Mouse (Mus musculus) small intestine, adult 2 months (tissue): Measurements from ENCODE around the gene Dcakd. TPM values are rescaled to one million over a fixed set of nuclear protein-coding genes. Genes with fewer than 3 reads are reported as not detected.

Experiments used
- H3K27ac ChIP-seq: fragments of 200-500 bp; 2 replicates; pipeline ENCODE4 v1.5.1; 2012; ENCODE audit warnings: low read depth, low read length, control low read depth, inconsistent platforms; ENCODE audit not compliant: insufficient read depth
- H3K27me3 ChIP-seq: fragments of 200-500 bp; 2 replicates; pipeline ENCODE4 v1.6.1; 2012; ENCODE audit warnings: mild to moderate bottlenecking, moderate library complexity, low read length, inconsistent platforms; ENCODE audit not compliant: control insufficient read depth, insufficient read depth
- H3K36me3 ChIP-seq: fragments of 200-500 bp; 2 replicates; pipeline ENCODE4 v1.6.1; 2012; ENCODE audit warnings: mild to moderate bottlenecking, low read length, control low read depth, inconsistent platforms; ENCODE audit not compliant: control insufficient read depth, insufficient read depth
- H3K4me1 ChIP-seq: fragments of 200-500 bp; 2 replicates; pipeline ENCODE4 v1.6.1; 2012; ENCODE audit warnings: low read length, inconsistent platforms, mixed read lengths; ENCODE audit not compliant: control insufficient read depth, insufficient read depth, insufficient read length
- H3K4me3 ChIP-seq: fragments of 200-500 bp; 2 replicates; pipeline ENCODE4 v1.5.1; 2012; ENCODE audit warnings: low read depth, mild to moderate bottlenecking, control low read depth, inconsistent platforms, low read length, moderate library complexity
- CTCF ChIP-seq: fragments of 200-500 bp; IDR thresholded peaks from 2 replicates; pipeline ENCODE4 v1.5.1; 2012; ENCODE audit warnings: low read depth, mild to moderate bottlenecking, control low read depth, inconsistent platforms, low read length, moderate library complexity, mixed read lengths; ENCODE audit not compliant: insufficient replicate concordance, insufficient read length; ENCODE audit errors: extremely low read depth
- POLR2A ChIP-seq: fragments of 200-500 bp; IDR thresholded peaks from 2 replicates; pipeline ENCODE4 v1.6.1; 2012; ENCODE audit warnings: low read depth, mild to moderate bottlenecking, control low read depth, inconsistent platforms, low read length, moderate library complexity
- WGBS: fragments of 180-500 bp; shearing (Covaris S2); methylation state at CpG from one replicate; pipeline ENCODE4 v1.1.7; 2018; 5-methylcytosine and 5-hydroxymethylcytosine counted together
- polyA plus RNA-seq: library from polyadenylated mRNA; depleted of rRNA; stranded (reverse); fragments of >200 nt; gene quantifications from 2 replicates; pipeline ENCODE4 v1.2.3, GENCODE M21; 2012; rRNA removed

Gene Dcakd
- polyA plus RNA-seq, 1 experiment, result 57.7 TPM

DNA sequence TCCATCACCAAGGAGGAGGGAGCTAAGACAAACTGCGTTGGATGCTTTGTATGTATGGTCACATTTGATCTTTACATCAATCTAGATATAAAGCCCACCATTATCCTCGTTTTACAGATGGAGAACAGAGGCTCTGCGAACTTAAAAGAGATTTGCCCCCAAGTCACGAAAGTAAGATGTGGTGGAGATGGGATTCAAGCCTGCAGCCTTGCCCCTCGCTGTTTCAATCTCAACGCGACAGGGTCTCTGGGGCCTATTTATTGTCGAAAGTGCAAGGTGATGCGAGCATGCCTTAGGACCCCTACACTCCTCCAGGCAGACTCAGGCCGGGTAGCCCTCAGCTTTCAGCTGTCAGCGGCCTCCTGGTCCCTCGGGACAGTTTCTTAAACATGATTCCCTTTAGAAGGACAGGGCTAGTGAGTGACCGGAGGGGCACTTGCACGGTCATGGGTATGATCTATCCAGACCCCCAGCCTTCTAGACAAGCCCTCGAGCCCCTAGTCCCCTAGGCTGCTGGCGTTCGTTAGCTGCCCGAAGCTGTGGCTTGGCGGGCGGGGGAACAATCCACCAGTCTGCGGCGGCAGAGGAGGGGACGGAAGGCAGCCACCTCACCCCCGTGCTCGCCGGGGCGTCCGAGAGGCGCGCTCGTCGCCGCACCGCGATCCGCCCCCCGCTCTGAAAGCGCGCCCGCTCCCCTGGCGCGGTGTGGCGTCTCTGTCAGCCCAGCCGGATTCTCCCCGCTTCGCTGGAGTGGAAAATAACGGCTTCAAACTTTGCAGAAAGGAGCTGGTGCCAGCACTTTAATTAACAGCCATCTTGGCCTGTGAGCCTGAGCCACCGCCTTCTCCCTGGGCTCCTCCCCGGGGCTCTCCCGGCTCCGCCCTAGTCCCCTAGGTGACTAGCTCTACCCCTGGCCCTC lies 79.8 kb downstream of the Dcakd start:
- no peaks in the 10 kb centered on the region for H3K36me3 ChIP-seq
- TF ChIP-seq CTCF (no peak), POLR2A (no peak)
- H3K27ac ChIP-seq, result no peak overlapping the region
- peak overlapping the region; percentile 61 for H3K4me3 ChIP-seq
- peaks cover 8% of the 10 kb centered on the region for H3K4me1 ChIP-seq
- 5% methylated on average over 51 of the region's 51 CpGs for WGBS
- peaks cover 49% of the 10 kb centered on the region for H3K27me3 ChIP-seq

DNA sequence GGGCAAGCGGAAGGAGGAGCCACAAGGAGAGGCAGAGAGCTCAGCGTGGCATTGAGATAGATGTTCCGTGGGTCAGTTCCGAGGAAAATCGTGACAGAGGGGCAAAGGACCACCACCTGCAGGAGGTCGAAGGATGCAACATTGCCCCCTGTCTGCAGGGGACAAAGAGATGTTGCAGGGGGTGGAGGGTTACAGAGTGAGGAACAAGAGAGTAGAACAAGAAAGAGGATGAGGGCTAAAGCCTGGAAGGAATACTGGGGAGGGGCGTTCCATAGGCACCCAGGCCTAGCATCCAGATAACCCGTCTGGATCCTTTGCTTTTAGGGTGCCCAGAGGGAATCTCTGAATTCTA lies 81.2 kb downstream of the Dcakd start:
- peak overlapping the region; percentile 52 for H3K4me3 ChIP-seq
- WGBS, result 9% methylated on average over 8 of the region's 8 CpGs
- no peak overlapping the region for H3K27ac ChIP-seq
- H3K27me3 ChIP-seq, result peaks cover 57% of the 10 kb centered on the region
- TF ChIP-seq CTCF, result no peak
- H3K4me1 ChIP-seq, result peaks cover 8% of the 10 kb centered on the region
- no peaks in the 10 kb centered on the region for H3K36me3 ChIP-seq

DNA sequence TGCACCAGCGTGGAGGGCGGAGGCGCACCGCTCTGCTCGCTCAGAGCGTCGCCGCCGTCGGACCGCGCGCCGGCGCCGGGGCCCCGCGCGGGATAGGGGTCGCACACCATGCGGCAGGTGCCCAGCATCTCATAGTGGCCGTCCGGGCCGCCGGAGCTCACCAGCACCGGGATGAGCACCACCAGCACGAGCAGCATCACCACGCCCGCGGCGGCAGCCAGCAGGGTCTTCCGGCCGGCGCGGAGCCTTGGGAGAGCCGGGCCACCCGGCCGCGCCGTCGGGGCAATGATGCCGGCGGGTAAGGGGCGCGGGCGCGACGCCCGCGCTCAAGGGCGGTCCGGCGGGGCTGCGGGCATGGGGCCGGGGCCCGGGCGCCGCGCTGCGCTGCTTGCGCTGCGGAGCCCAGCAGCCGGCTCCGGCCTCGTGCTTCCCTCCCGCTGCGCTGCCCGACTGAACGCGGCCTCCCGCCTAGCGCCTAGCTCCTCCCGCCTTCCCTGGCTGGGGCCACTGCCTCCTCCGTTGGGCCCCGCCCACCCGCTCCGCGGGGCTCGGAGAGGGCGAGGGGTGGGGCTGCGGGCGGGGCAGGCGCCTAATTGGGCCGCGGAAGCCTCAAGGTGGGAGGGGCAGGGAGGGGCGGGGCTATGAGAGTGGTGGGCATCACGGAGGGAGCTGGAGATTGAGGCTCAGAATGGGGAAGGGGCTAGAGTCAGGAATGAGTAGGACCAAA lies 81.7 kb downstream of the Dcakd start, which contains the start of gene C1ql1:
TSS of gene C1ql1 (minus strand) at position 424 of the 727 bp plus-strand sequence.
- H3K27ac ChIP-seq, result no peak within 1 kb of the TSS
- peaks cover 8% of the 10 kb centered on the region for H3K4me1 ChIP-seq
- 2% methylated on average over 86 of the region's 87 CpGs for WGBS
- H3K27me3 ChIP-seq, result peaks cover 57% of the 10 kb centered on the region
- no peaks in the 10 kb centered on the region for H3K36me3 ChIP-seq
- TF ChIP-seq CTCF, result no peak
- no peak for TF ChIP-seq POLR2A
- peak within 1 kb of the TSS; percentile 52 for H3K4me3 ChIP-seq

DNA sequence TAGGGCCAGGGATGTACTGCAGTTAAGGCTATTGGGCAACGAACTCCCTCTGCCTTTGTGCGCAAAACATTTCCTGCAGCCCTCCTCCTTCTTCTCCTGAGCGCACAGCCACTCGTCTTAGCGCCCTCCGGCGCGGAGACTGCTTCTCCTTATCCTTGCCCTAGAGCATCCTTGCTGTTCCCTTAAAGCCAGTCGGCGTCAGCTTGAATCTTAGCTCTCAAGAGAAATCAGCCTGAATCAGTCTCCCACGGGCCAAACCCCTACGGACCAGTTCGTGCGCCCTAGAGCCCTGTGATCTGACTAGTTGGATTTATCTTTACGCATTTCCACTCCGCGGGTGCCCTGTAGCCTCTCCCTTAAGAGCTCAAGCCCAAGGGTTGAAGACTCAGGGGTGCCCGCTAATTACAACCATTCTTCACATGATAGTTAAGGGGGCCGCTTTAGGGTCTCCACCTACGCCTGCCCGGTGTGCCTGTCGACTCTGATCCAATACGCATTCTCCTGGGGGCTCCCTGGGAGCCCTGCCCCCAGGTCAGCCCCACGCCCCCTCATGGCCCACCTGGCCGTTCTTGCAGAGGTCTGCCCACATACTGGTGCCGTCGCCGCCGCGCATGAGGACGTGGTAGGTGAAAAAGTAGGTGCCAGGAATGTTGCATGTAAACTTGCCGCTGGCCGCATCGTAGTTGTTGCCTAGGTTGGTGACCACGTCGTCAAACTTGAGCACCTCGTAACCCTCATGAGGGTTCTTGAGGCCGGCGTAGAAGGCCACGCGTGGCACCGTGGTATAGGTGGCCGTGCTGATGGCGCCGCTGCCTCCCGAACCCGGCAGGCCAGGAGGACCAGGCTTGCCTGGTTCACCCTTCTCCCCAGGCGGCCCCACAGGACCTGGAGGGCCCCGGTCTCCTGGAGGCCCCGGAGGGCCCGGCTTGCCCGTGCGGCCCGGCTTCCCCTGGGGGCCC lies 82.5 kb downstream of the Dcakd start:
- 4% methylated on average over 54 of the region's 54 CpGs for WGBS
- Histone ChIP-seq H3K27me3 (peaks cover 54% of the 10 kb centered on the region), H3K4me1 (peaks cover 8% of the 10 kb centered on the region), H3K36me3 (no peaks in the 10 kb centered on the region), H3K4me3 (peak overlapping the region; percentile 52; the same call in 1 of the 2 replicates), H3K27ac (no peak overlapping the region)
- TF ChIP-seq POLR2A, result no peak
- TF ChIP-seq CTCF, result no peak

Other genes with a start within 250 kb of the Dcakd start
- gene Gjc1, start 208.6 kb downstream of the Dcakd start, polyA plus RNA-seq, result 0.70 and 1.4 TPM in 2 replicates
- 0.34 TPM in 1 of 2 replicates, not detected in the other for gene Higd1b, start 192.5 kb downstream of the Dcakd start, polyA plus RNA-seq
- 30.7 and 57.1 TPM in 2 replicates for gene Eftud2, start 147.3 kb downstream of the Dcakd start, polyA plus RNA-seq
- gene Ccdc103, start 147.1 kb downstream of the Dcakd start, polyA plus RNA-seq, result not detected in 2 replicates
- not detected in 2 replicates for gene Fam187a, start 143.2 kb downstream of the Dcakd start, polyA plus RNA-seq
- 0.30 and 0.65 TPM in 2 replicates for gene Gfap, start 127.4 kb downstream of the Dcakd start, polyA plus RNA-seq
- gene Kif18b, start 103.2 kb downstream of the Dcakd start, polyA plus RNA-seq, result 2.2 and 5.0 TPM in 2 replicates
- 0.29 and 0.70 TPM in 2 replicates for gene C1ql1, start 81.6 kb downstream of the Dcakd start, polyA plus RNA-seq
- gene Nmt1, start 143 bp downstream of the Dcakd start, polyA plus RNA-seq, result 16.8 and 34.1 TPM in 2 replicates
- 3.1 and 4.8 TPM in 2 replicates for gene Plcd3, start 73.3 kb upstream of the Dcakd start, polyA plus RNA-seq
- 89.3 and 234 TPM in 2 replicates for gene Acbd4, start 73.3 kb upstream of the Dcakd start, polyA plus RNA-seq
- 4.3 and 11.4 TPM in 2 replicates for gene Hexim1, start 87.9 kb upstream of the Dcakd start, polyA plus RNA-seq
- 0.86 and 2.2 TPM in 2 replicates for gene Hexim2, start 104.1 kb upstream of the Dcakd start, polyA plus RNA-seq
- 7.1 and 8.4 TPM in 2 replicates for gene Fmnl1, start 142.8 kb upstream of the Dcakd start, polyA plus RNA-seq
- 0.50 and 0.51 TPM in 2 replicates for gene 1700023F06Rik, start 180.2 kb upstream of the Dcakd start, polyA plus RNA-seq
- not detected in 2 replicates for gene Spata32, start 190.1 kb upstream of the Dcakd start, polyA plus RNA-seq
- 9.9 and 12.7 TPM in 2 replicates for gene Map3k14, start 239.1 kb upstream of the Dcakd start, polyA plus RNA-seq